Mouse (Mus musculus) stomach, postnatal 0 days (tissue): ENCODE results near the gene Klhl6.

Experiments
- CTCF ChIP-seq: IDR thresholded peaks from 2 replicates; pipeline ENCODE4 v1.5.1; 2016; ENCODE audit warnings: antibody characterized with exemption, low read depth, mild to moderate bottlenecking, moderate library complexity
- EP300 ChIP-seq: optimal IDR thresholded peaks from 2 replicates; pipeline ENCODE3; 2016; ENCODE audit warnings: antibody characterized with exemption

- TF ChIP-seq CTCF (no peak), EP300 (no peak)
Measured at GRCm38 (mm10) chr16:19982537-19983257, at the start of gene Klhl6.
